Mouse (Mus musculus) testis, adult 2 months (tissue): Measurements from ENCODE around the gene Pim2.

Experiments used
- CTCF ChIP-seq: fragments of 200-500 bp; IDR thresholded peaks from 2 replicates; pipeline ENCODE4 v1.5.1; 2012; ENCODE audit warnings: low read depth, mild to moderate bottlenecking, inconsistent platforms, low read length, moderate library complexity; ENCODE audit not compliant: control insufficient read depth, insufficient read depth, insufficient replicate concordance
- POLR2A ChIP-seq: fragments of 200-500 bp; IDR thresholded peaks from 2 replicates; pipeline ENCODE4 v1.6.1; 2012; ENCODE audit warnings: low read depth, mild to moderate bottlenecking, inconsistent platforms, low read length, moderate library complexity; ENCODE audit not compliant: control insufficient read depth

- TF ChIP-seq CTCF (no peak), POLR2A (no peak)
Observed at GRCm38 (mm10) chrX:7878007-7878419, at the start of gene Pim2.
